Mouse (Mus musculus) erythroblast, embryonic 14.5 days (primary cell): ENCODE results near the gene Ythdc1. TPM values are rescaled to one million over a fixed set of nuclear protein-coding genes. Genes with fewer than 3 reads are reported as not detected.

Experiments used
- H3K27me3 ChIP-seq: 2 replicates; pipeline ENCODE4 v1.6.1; 2012; ENCODE audit warnings: inconsistent platforms; ENCODE audit not compliant: control insufficient read depth
- H3K36me3 ChIP-seq: 2 replicates; pipeline ENCODE4 v1.6.1; 2012; ENCODE audit warnings: mild to moderate bottlenecking, inconsistent platforms; ENCODE audit not compliant: control insufficient read depth
- H3K4me1 ChIP-seq: 2 replicates; pipeline ENCODE4 v1.6.1; 2012; ENCODE audit warnings: inconsistent platforms; ENCODE audit not compliant: control insufficient read depth
- H3K4me3 ChIP-seq: replicated peaks from 2 replicates; pipeline ENCODE3; 2012; ENCODE audit warnings: moderate library complexity, mild to moderate bottlenecking, inconsistent platforms
- H3K9me3 ChIP-seq: 2 replicates; pipeline ENCODE4 v1.6.1; 2012; ENCODE audit warnings: low read length, inconsistent platforms, mixed read lengths; ENCODE audit not compliant: control insufficient read depth
- GATA1 ChIP-seq: IDR thresholded peaks from 2 replicates; pipeline ENCODE4 v1.6.1; 2012; ENCODE audit warnings: low read length, inconsistent platforms, mixed read lengths
- TAL1 ChIP-seq: IDR thresholded peaks from 3 replicates; pipeline ENCODE4 v1.6.1; 2012; ENCODE audit warnings: low read length, inconsistent platforms, mixed read lengths
- polyA plus RNA-seq: library from polyadenylated mRNA; stranded (reverse); fragments of >175 nt; gene quantifications from 2 replicates; pipeline ENCODE4 v1.2.3, GENCODE M21; 2012

Gene Ythdc1
- polyA plus RNA-seq, 1 experiment: 1.8 TPM

GRCm38 (mm10) chr5:86857682-86858081 lies 53.7 kb downstream of the Ythdc1 start:
- H3K9me3 ChIP-seq: no peaks in the 10 kb centered on the region
- no peaks in the 10 kb centered on the region for H3K27me3 ChIP-seq
- no peak overlapping the region for H3K4me3 ChIP-seq
- no peak for TF ChIP-seq GATA1
- TF ChIP-seq TAL1: no peak
- no peaks in the 10 kb centered on the region for H3K36me3 ChIP-seq
- no peaks in the 10 kb centered on the region for H3K4me1 ChIP-seq

GRCm38 (mm10) chr5:86858336-86858735 lies 54.3 kb downstream of the Ythdc1 start:
- Histone ChIP-seq H3K9me3 (no peaks in the 10 kb centered on the region), H3K4me3 (no peak overlapping the region), H3K27me3 (no peaks in the 10 kb centered on the region), H3K4me1 (no peaks in the 10 kb centered on the region), H3K36me3 (no peaks in the 10 kb centered on the region)
- TF ChIP-seq GATA1 (no peak), TAL1 (no peak)

- Histone ChIP-seq H3K27me3 (no peaks in the 10 kb centered on the region), H3K36me3 (no peaks in the 10 kb centered on the region), H3K9me3 (peaks cover 5% of the 10 kb centered on the region), H3K4me3 (no peak overlapping the region), H3K4me1 (no peaks in the 10 kb centered on the region)
- TF ChIP-seq GATA1 (no peak), TAL1 (no peak)
Measured at GRCm38 (mm10) chr5:86871877-86872276, 67.9 kb downstream of the Ythdc1 start.

Other genes starting within 250 kb of the Ythdc1 start
- not detected in 2 replicates for gene Tmprss11f, start 171.8 kb upstream of the Ythdc1 start, polyA plus RNA-seq
- not detected in 2 replicates for gene Tmprss11b, start 127.9 kb upstream of the Ythdc1 start, polyA plus RNA-seq
- not detected in 2 replicates for gene Tmprss11e, start 58.4 kb upstream of the Ythdc1 start, polyA plus RNA-seq
- gene Ugt2b34, start 102.7 kb downstream of the Ythdc1 start, polyA plus RNA-seq: not detected in 2 replicates
- gene Ugt2b1, start 122.3 kb downstream of the Ythdc1 start, polyA plus RNA-seq: not detected in 2 replicates
- 0.01 TPM in 1 of 2 replicates, not detected in the other for gene Ugt2b35, start 196.6 kb downstream of the Ythdc1 start, polyA plus RNA-seq